Mouse (Mus musculus) midbrain, embryonic 11.5 days (tissue): ENCODE measurements at regions not wholly inside any gene's neighbourhood (a gene's known extent, or its start where the extent isn't known, plus 50 kb on each side); places are given as distances from the start of the nearest gene placed in this dataset.

Source experiments
- ATAC-seq: fragments of 200-750 bp; cut with Nextera tagmentation; 2 replicates; pipeline ENCODE4 v1.8.0; 2017; ENCODE audit warnings: moderate TSS enrichment, moderate library complexity; ENCODE audit not compliant: low FRiP score
- DNase-seq: peaks from one replicate; pipeline ENCODE4 v3.0.0; 2015; ENCODE audit warnings: low spot score; ENCODE audit errors: missing footprints
- H3K27ac ChIP-seq: fragments of 300-500 bp; sonication (generic); 2 replicates; pipeline ENCODE4 v1.5.1; 2014; ENCODE audit warnings: low read depth, low read length
- H3K27me3 ChIP-seq: fragments of 300-500 bp; sonication (generic); 2 replicates; pipeline ENCODE4 v1.6.1; 2014; ENCODE audit warnings: mild to moderate bottlenecking, low read length, moderate library complexity, mixed read lengths; ENCODE audit not compliant: control insufficient read depth, insufficient read depth
- H3K36me3 ChIP-seq: fragments of 300-500 bp; sonication (generic); 2 replicates; pipeline ENCODE4 v1.6.1; 2014; ENCODE audit warnings: mild to moderate bottlenecking, low read length, moderate library complexity, mixed read lengths; ENCODE audit not compliant: control insufficient read depth, insufficient read depth
- H3K4me1 ChIP-seq: fragments of 300-500 bp; sonication (generic); 2 replicates; pipeline ENCODE4 v1.6.1; 2014; ENCODE audit warnings: low read length; ENCODE audit not compliant: control insufficient read depth, insufficient read depth
- H3K4me2 ChIP-seq: fragments of 300-500 bp; sonication (generic); 2 replicates; pipeline ENCODE4 v1.6.1; 2014; ENCODE audit warnings: mild to moderate bottlenecking, moderate library complexity
- H3K4me3 ChIP-seq: fragments of 300-500 bp; sonication (generic); 2 replicates; pipeline ENCODE4 v1.5.1; 2014; ENCODE audit warnings: low read depth, low read length
- H3K9ac ChIP-seq: fragments of 300-500 bp; sonication (generic); 2 replicates; pipeline ENCODE4 v1.6.1; 2014; ENCODE audit warnings: low read length
- H3K9me3 ChIP-seq: fragments of 300-500 bp; sonication (generic); 2 replicates; pipeline ENCODE4 v1.6.1; 2016; ENCODE audit warnings: low read length; ENCODE audit not compliant: control insufficient read depth
- WGBS: fragments of 180-500 bp; shearing (Covaris S2); extraction: QIAGEN DNeasy Blood & Tissue Kit; methylation state at CpG from one replicate; pipeline ENCODE4 v1.1.7; 2014; 5-methylcytosine and 5-hydroxymethylcytosine counted together

DNA sequence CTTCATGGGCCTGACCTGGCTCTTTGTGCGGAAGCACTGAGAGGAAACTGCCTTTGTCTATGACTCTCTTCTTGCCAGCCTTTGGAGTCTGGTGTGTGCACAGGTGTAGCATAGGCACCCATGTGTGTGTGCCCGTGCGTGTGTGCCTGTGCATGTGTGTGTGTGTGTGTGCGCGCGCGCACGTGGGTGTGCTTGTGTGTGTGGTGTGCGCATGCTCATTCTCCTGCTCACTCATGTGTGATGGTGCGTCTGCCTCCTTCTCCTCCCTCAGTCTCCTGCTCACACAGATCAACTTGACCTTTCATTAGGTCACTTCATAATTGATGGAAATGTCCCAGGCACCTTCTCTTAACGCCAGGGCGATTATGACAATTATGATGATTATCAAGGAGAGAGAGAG is 66.7 kb upstream of the Zc3h12a start:
- no peak overlapping the region for H3K9ac ChIP-seq
- 75% methylated on average over 12 of the region's 12 CpGs for WGBS
- H3K27ac ChIP-seq, result no peak overlapping the region

DNA sequence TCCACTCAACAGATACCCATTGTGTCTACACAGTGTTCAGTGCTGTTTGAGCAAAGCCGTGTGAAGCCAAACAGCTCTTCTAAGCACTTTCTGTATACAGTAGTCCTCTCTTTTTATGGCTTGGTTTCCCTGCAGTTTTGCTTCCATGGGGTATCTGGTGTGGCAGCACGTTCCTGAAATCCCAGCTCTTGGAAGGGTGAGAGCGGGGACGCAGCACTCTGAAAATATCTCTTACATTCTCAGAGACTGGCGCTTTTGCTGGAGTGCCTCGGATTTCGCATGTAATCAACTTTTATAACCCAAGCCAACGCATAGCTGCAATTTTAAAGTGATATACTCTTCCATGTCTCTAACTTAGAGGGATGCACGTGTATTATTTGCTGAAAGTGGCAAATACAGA is 64.0 kb upstream of the Zc3h12a start:
- Histone ChIP-seq H3K27me3 (no peaks in the 10 kb centered on the region; the same call in 1 of the 2 replicates), H3K4me1 (no peaks in the 10 kb centered on the region; the same call in 1 of the 2 replicates), H3K36me3 (no peaks in the 10 kb centered on the region), H3K27ac (no peak overlapping the region), H3K9ac (no peak overlapping the region), H3K9me3 (no peaks in the 10 kb centered on the region), H3K4me3 (no peak overlapping the region), H3K4me2 (no peak overlapping the region)
- WGBS, result 87% methylated on average over 9 of the region's 9 CpGs
- DNase-seq, result no peak
- ATAC-seq, result no peak

More for the DNA sequence above, 66.7 kb upstream of the Zc3h12a start:
- DNase-seq (no peak), ATAC-seq (no peak)
- no peak overlapping the region for H3K4me2 ChIP-seq
- H3K4me1 ChIP-seq, result no peaks in the 10 kb centered on the region; the same call in 1 of the 2 replicates
- H3K36me3 ChIP-seq, result no peaks in the 10 kb centered on the region
- H3K9me3 ChIP-seq, result no peaks in the 10 kb centered on the region
- no peak overlapping the region for H3K4me3 ChIP-seq
- H3K27me3 ChIP-seq, result no peaks in the 10 kb centered on the region; the same call in 1 of the 2 replicates

DNA sequence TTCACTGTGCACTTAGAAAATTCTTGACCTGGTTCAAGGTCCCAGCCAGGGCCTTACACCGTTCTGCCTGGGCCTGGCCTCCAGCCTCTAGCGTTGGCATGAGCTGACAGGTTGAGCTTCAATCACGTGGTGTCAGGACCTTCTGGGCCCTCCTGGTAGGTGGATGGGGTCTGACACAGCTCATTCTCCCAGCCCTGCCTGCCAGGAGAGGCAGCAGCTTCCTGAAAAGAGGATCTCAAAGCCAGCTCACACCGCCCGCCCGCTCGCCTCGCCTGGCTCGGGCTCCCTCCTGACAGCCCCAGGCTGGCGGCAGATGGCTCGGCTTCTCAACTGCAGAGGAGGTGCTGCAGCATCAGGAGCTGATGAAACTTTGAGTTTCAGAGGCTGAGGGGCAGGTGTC is 63.4 kb upstream of the Zc3h12a start:
- H3K36me3 ChIP-seq, result no peaks in the 10 kb centered on the region
- no peaks in the 10 kb centered on the region; the same call in 1 of the 2 replicates for H3K4me1 ChIP-seq
- ATAC-seq, result no peak
- WGBS, result 32% methylated on average over 11 of the region's 11 CpGs
- H3K27ac ChIP-seq, result no peak overlapping the region; the same call in 1 of the 2 replicates
- H3K4me2 ChIP-seq, result no peak overlapping the region
- DNase-seq, result no peak
- H3K4me3 ChIP-seq, result no peak overlapping the region
- no peak overlapping the region for H3K9ac ChIP-seq
- H3K27me3 ChIP-seq, result no peaks in the 10 kb centered on the region; the same call in 1 of the 2 replicates
- H3K9me3 ChIP-seq, result no peaks in the 10 kb centered on the region

DNA sequence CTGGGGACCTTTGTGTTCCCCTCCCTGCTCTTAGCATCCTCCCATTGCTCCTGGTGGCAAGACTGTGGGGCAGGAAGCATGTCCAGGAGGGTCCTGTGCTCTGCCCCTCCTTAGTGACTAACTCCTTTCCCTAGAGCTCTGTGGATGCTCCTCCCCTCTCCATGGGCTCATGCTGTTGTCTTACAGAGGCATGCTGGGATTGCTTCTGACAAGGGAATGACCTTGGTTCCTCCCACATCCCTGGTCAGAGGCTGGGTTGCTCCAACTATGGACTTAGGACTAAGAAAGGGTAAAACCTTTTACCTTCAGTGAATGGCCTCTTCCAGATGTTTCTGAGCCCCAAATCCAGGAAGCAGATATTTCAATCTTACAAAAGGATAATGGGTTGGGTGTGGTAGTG is 62.3 kb upstream of the Zc3h12a start:
- H3K4me3 ChIP-seq, result no peak overlapping the region
- no peak overlapping the region for H3K9ac ChIP-seq
- no peak for DNase-seq
- H3K4me1 ChIP-seq, result no peaks in the 10 kb centered on the region; the same call in 1 of the 2 replicates
- H3K27ac ChIP-seq, result no peak overlapping the region
- no peaks in the 10 kb centered on the region for H3K27me3 ChIP-seq
- no peaks in the 10 kb centered on the region for H3K36me3 ChIP-seq
- no peak for ATAC-seq
- no peaks in the 10 kb centered on the region for H3K9me3 ChIP-seq
- no peak overlapping the region for H3K4me2 ChIP-seq

DNA sequence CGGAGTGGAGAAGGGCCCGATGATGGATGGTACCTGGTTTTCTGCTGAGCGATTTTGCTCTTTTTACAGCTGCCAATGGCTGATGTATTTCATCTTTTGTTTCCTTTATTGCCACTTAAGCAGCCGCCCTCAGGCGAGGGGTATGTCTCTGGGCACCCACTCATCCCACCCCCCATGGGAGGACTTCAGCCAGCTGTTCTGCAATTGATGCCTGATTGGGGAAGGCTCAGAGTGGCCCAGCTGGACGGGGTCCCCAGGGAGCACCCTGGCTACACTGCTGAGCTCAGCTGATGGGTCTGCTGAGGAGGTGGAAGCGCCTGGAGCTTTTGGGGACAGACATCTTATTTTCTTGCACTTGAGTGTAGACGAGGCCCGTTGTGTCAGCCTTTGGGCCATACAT is 58.6 kb upstream of the Zc3h12a start:
- WGBS, result 73% methylated on average over 9 of the region's 9 CpGs
- H3K27ac ChIP-seq, result no peak overlapping the region
- DNase-seq (no peak), ATAC-seq (no peak)
- no peak overlapping the region for H3K9ac ChIP-seq
- no peaks in the 10 kb centered on the region for H3K9me3 ChIP-seq
- H3K36me3 ChIP-seq, result no peaks in the 10 kb centered on the region
- no peak overlapping the region for H3K4me2 ChIP-seq
- H3K4me3 ChIP-seq, result no peak overlapping the region
- no peaks in the 10 kb centered on the region for H3K4me1 ChIP-seq
- no peaks in the 10 kb centered on the region for H3K27me3 ChIP-seq

DNA sequence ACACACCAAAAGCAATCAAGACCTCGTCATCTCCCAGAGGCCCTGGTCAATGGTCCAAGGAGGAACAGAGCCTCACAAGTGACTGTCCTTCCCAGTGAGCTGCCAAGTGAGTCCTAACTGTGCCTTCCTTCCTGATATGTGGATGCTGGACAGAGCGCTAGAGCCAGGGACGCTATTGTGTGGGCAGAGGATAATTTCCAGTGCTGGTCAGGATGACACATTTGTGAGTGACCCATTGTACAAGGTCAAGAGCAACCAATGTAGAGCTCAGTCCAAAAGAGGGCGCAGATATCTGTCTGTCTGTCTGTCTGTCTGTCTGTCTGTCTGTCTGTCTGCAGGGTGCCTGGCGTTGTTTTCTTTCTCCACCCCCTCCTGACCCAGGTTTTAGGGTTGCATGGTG is 57.4 kb upstream of the Zc3h12a start:
- no peaks in the 10 kb centered on the region for H3K9me3 ChIP-seq
- no peaks in the 10 kb centered on the region for H3K36me3 ChIP-seq
- H3K27ac ChIP-seq, result no peak overlapping the region
- DNase-seq (no peak), ATAC-seq (no peak)
- no peak overlapping the region for H3K9ac ChIP-seq
- no peak overlapping the region for H3K4me3 ChIP-seq
- no peaks in the 10 kb centered on the region for H3K27me3 ChIP-seq
- no peak overlapping the region for H3K4me2 ChIP-seq
- 87% methylated on average over 5 of the region's 5 CpGs for WGBS
- no peaks in the 10 kb centered on the region for H3K4me1 ChIP-seq

DNA sequence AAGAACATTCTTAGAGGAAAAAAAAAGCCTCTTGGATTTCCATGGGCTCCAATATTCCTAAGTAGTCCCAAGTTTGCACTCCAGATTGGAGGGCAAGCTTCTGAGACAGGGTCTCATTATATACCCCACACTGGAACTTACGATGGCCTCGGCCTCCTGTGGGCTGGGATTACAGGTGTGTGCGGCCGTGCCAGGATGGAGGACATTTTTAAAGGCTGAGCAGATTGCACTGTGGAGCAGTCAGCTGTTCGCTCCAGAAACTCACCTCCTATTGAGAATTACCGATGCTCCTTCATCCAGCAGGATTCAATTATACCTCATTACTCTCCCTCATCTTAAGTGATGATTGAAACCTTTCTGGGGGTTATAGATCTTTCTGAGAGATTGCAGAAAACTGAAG is 53.3 kb upstream of the Zc3h12a start:
- H3K27ac ChIP-seq, result no peak overlapping the region
- H3K4me2 ChIP-seq, result no peak overlapping the region
- no peak for DNase-seq
- 89% methylated on average over 6 of the region's 6 CpGs for WGBS
- H3K4me1 ChIP-seq, result no peaks in the 10 kb centered on the region
- H3K9ac ChIP-seq, result no peak overlapping the region
- ATAC-seq, result no peak
- no peak overlapping the region for H3K4me3 ChIP-seq
- H3K27me3 ChIP-seq, result no peaks in the 10 kb centered on the region
- H3K36me3 ChIP-seq, result no peaks in the 10 kb centered on the region
- no peaks in the 10 kb centered on the region for H3K9me3 ChIP-seq

DNA sequence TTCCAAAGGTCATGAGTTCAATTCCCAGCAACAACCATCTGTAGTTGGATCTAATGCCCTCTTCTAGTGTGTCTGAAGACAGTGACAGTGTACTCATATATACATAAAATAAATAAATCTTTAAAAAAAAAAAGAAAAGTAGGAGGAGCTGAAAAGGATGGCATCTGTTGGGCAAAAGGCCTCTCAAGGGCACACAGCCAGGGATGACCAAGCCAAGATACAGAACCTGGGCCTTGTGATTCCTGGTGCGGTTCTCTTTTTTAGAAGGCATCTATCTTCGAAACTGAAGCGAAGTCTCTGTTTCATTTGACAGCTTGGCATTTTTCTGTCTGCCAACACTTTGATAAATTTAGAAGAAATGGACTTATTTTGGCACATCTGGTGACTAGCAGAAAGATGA is 50.9 kb upstream of the Zc3h12a start:
- ATAC-seq, result no peak
- WGBS, result 93% methylated on average over 3 of the region's 3 CpGs
- no peaks in the 10 kb centered on the region for H3K4me1 ChIP-seq
- H3K36me3 ChIP-seq, result no peaks in the 10 kb centered on the region
- no peak overlapping the region for H3K27ac ChIP-seq
- H3K9ac ChIP-seq, result no peak overlapping the region
- no peaks in the 10 kb centered on the region for H3K27me3 ChIP-seq
- DNase-seq, result no peak
- no peak overlapping the region for H3K4me2 ChIP-seq
- H3K4me3 ChIP-seq, result no peak overlapping the region
- H3K9me3 ChIP-seq, result no peaks in the 10 kb centered on the region

DNA sequence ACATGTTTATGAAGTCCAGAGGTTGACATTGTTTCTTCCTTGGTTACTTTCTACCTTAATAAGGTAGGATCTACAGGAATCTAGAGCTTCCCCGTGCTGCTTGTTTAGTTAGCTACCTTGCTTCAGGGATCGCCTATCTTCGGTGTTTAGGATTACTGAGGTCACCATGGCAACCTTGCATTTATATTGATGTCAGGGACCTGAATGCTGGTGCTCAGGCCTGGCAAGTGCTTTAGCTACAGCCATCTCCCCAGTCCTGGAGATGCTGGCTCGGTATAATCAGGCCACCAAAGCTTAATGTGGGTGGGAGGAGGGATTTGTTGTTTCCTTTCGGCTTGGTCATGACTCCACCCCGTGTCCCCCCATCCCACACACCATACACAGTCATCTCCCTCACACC is 50.0 kb upstream of the Zc3h12a start:
- no peaks in the 10 kb centered on the region for H3K4me1 ChIP-seq
- H3K36me3 ChIP-seq, result no peaks in the 10 kb centered on the region
- H3K9ac ChIP-seq, result no peak overlapping the region
- H3K4me2 ChIP-seq, result no peak overlapping the region
- 46% methylated on average over 6 of the region's 6 CpGs for WGBS
- DNase-seq (no peak), ATAC-seq (no peak)
- no peak overlapping the region for H3K27ac ChIP-seq
- no peaks in the 10 kb centered on the region for H3K9me3 ChIP-seq
- no peaks in the 10 kb centered on the region for H3K27me3 ChIP-seq
- no peak overlapping the region for H3K4me3 ChIP-seq
